Mouse (Mus musculus) cerebellum, adult 18-20 months (tissue): ENCODE results near the gene Wasf1.

ENCODE experiments used
- DNase-seq, 2 experiments: peaks; one replicate each; pipeline ENCODE4 v3.0.0; 2021

The Wasf1 gene

GRCm38 (mm10) chr10:40882831-40883643 lies at the start of gene Wasf1, which contains the start of gene Cdc40:
TSS of gene Wasf1 (plus strand) at chr10:40883475.
TSS of gene Cdc40 (minus strand) at chr10:40883311.
- peak; percentile 98 to 100 for DNase-seq

GRCm38 (mm10) chr10:40840086-40840485 lies 43.2 kb upstream of the Wasf1 start:
- no peak for DNase-seq

GRCm38 (mm10) chr10:40843841-40844240 lies 39.4 kb upstream of the Wasf1 start:
- no peak for DNase-seq

GRCm38 (mm10) chr10:40844546-40844945 lies 38.7 kb upstream of the Wasf1 start:
- DNase-seq: no peak

- peak; percentile 43 to 47 for DNase-seq
These were observed 37.6 kb upstream of the Wasf1 start for GRCm38 (mm10) chr10:40845626-40846025.

DNA sequence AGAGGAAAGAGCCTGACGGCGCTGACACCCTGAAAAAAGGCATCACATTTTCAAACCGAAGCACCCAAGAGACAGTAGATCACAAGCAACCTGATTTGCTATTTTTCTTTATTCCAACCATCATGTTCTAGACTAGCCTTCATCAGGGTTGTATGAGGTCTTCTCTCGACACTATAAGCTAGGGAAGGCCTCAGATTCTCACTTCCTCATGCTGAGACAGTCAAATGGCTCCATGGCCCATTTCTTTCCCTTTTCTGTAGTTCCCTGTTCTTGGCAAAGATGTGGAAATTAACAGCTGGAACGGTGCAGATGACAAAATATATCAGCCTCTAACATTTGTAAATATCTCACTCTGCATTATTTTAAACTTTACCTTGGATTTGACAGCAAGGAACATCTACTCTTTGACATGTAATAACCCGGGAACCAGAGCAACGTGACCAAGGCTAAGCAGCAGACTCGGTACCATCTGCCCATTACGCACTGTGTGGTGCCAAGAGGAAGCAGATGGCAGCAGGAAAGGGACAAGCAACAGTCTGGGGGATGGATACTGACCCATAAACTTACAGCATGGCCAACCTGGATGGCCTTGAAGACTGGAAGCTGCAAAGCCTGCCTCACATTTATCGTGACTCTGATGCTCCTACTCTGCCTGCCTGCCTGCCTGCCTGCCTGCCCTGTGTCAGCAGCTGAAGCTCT lies 36.0 kb upstream of the Wasf1 start:
- DNase-seq: peak; percentile 87 to 90

DNA sequence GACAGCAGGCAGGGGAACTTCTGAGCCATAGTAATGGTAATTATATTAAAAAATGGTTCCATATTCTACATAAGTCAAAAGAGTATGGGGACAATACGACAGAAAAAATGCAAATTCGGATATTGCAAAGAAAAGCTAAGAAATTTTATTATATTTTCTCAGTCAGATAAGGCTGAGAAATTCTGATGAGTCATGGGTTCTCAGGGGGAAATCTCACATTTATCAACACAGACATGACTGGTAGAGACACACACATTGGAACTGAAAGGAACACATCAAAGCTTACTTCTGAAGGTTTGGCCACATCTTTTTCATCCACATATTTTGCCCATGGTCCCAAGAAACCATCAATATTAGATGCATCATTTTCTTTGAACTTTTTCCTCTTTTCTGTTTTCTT lies 32.6 kb upstream of the Wasf1 start:
- DNase-seq: no peak

DNA sequence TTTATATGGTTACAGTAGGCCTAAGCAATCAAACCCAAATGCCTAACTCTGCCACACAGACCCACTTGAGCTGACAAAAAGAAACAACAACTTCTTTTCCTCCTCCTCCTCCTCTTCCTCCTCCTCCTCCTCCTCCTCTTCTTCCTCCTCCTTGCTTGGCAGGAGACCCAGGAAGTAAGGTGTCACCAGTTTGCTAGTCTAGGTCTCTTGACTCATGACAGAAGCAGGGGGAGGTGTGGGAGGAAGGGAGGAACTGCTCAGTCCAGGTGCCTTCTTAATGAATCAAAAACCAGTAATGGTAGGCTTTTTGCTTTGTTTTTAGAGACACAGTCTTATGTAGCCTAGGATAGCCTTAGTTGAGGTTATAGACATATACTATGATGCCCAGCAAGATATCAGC lies 32.1 kb upstream of the Wasf1 start:
- DNase-seq: no peak

DNA sequence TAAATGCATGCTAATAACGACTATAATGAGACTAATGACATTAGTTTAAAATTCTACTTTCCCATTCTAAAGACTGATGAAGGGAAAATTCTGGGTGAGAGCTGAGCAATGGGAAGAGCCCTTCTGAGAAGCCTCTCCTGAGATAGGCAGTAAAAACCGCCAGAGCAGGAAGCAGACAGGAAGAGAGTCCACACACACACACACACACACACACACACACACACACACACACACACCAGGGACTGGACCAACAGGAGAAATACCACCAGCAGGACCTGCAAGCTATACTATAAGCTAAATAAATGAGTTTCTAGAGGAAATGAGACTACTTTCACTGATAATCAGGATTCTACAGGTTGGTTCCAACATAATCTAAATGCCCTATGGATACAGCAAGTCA lies 27.7 kb upstream of the Wasf1 start:
- DNase-seq: no peak

DNA sequence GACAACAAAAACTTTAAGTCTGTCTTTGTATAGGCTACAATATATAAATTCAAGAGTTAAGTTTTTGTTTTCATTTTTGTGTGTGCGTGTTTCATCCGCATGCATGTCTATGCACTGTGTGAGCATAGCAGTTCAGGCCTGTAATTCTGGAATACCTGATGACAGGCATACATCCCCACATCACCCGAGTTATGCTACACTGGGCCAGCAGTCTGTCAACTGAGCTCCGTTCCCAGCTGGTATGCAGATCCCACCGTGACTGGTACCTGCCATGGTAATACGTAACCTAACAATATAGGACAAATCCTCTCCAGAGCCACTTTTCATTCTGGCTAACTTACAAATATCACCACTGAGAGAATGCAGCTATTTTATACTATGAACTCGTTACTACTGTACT lies 26.6 kb upstream of the Wasf1 start:
- no peak for DNase-seq

GRCm38 (mm10) chr10:40857599-40857998 lies 25.7 kb upstream of the Wasf1 start:
- peak; percentile 83 to 87 for DNase-seq

GRCm38 (mm10) chr10:40868081-40868480 lies 15.2 kb upstream of the Wasf1 start:
- peak; percentile 54 to 71 for DNase-seq

- no peak for DNase-seq
These were observed 12.0 kb upstream of the Wasf1 start for GRCm38 (mm10) chr10:40871301-40871700.

GRCm38 (mm10) chr10:40872052-40872451 lies 11.2 kb upstream of the Wasf1 start:
- peak; percentile 71 to 77 for DNase-seq

DNA sequence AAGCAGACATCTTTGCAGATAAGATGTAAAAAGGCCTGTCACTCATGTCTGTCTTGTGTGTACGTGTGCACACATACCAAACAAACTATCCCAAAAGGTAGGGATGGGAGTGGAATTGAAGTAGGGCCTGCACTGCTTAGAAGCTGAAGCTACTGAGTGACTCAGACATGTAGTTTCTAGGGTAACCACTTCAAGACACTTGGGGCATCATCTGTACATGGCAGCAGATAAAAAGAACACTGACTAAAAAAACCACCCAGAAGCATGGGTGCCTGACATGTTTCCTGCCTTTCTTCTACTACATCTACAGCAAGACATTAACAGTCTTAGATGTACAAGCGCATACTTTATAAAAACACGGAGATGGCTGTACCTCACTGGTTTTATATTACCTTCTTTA lies 5.0 kb upstream of the Wasf1 start:
- no peak for DNase-seq

- no peak for DNase-seq
These were observed 3.3 kb upstream of the Wasf1 start for GRCm38 (mm10) chr10:40879969-40880368.

DNA sequence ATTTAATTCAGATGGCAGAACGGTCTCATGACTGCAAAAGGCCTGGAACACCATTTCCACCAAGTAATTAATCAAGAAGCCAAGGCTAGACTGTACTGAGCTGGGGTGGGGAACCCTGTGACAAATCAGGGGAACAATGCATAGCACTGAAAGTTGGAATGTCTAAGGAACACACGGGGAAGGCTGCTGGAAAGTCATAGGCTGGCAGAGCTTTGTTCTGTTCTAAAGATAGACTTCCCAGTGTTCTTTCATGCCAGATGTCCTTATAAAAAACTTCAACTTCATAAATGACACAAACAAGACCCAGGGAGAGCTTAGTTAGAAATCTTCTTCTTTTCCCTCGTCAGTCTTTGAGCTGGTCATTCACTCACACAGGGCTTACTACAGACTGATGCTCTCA lies 2.0 kb upstream of the Wasf1 start:
- DNase-seq: no peak

DNA sequence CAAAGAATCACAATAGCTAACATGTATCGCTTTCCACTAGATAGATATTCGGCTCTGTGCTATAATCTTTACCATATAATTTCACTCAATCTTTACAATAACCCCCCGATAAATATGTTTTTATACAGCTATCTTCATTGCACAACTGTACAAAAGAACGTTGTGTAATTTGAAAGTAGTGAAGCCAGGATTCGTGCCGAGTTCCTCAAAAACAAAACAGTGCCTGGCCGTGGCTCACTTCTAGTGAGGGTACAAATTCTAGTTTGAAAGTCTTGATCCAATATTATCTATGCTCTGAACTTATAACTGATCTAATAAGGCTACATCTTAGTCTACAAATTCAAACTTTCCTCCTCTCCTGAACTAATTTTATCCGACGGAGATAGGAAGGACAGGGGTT lies 942 bp upstream of the Wasf1 start:
- no peak for DNase-seq

- no peak for DNase-seq
These were observed 486 bp downstream of the Wasf1 start for GRCm38 (mm10) chr10:40883644-40884278.

DNA sequence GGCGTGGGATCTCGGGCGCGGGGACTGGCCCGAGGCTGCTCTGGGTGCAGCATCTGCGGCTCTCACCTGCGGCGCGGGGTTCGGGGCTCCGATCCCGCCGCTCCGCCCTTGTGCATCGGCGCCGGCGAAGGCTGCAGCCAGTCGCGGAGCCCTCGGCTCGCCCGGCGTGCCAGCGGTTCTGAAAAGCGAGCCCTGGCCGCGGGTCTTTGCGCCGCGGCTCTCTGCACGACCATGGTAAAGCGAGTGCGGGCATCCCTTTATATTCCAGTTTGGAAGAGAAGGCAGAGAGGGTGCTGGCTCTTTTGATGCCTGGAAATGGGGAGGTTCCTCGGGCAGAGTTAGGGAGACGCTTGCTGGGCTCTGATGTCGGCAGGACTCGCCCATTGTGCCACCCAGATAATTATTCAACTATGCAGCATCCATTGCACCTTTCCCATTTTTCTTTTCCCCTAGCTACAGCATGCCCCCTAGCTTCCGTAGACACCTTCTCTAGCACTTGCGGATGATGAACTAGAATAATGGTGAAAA lies 1.1 kb downstream of the Wasf1 start:
- peak; percentile 71 to 75 for DNase-seq

- DNase-seq: no peak
These were observed 2.2 kb downstream of the Wasf1 start for GRCm38 (mm10) chr10:40885432-40885831.

DNA sequence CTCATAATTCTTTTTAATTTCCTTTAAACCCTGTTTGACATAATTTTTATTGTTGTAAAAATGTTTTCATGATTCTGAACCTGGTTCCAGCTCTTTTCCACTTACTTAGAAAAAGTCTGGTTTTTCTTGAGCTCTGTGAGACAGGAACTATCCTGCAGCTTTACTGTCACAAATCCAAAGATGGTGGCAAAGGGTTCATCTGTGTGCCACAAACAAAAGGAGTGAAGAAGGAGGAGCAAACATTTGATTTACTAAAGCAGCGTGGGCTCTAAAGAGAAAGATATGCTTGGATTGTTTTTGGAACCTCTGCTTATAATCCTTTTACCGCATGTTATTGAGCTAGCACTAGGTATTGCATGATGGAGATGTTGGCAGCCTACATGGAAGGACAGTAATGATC lies 4.0 kb downstream of the Wasf1 start:
- DNase-seq: peak in 1 of 2 experiments; percentile 21

- no peak for DNase-seq
These were observed 5.9 kb downstream of the Wasf1 start for GRCm38 (mm10) chr10:40889146-40889545.

DNA sequence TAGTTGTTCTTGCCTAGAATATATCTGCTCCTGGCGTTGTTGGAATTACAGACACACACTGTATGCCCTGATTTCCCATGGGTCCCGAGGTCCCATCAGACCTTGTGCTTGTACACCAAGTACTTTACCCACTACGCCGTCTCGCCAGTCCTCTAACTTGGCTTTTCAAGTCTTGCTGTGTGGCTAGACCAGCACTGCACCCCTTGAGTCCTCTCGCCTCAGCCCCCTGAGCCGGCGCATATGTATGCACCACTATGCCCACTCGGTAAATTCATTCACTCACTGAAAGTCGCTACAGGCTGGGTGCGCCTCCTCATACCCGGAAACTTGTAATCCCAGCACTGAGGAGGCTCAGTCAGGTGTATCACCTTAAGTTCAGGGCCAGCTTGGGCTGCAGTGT lies 12.5 kb downstream of the Wasf1 start:
- no peak for DNase-seq
